21 mouse cellular contexts compared by ENCODE assay signal in the genomic region with DNA sequence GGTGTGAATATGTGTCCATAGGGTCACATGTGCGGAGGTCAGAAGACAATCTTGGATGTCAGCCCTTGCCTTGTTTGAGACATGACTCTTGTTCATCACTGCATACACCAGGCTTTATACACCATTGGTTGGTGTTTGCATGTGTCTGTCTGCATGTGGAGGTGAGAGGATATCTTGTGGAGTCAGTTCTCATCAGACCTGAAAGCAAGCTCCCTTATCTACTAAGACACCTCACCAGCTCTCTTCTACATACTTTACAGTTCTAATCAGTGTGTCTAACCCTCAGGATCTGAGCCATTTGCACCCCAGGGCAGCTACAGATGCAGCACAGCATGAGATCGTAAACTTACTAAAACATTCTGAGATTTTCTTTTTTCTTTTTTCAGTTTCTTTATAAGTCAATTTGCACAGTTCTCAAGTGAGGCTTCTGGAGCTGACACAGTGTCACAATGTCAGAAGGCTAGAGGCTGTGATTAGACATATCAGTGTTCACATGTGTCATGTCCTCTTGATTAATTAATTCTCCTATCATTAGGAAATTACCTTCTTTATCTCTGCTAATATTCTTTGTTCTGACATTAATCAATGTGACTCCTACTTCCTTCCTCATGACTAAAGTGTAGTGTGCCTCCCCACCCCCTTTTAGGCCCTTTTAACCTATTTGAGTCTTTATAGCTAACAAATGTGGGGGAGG.
DNase-seq lines count a peak whose midpoint lies in the region; ATAC-seq and TF ChIP-seq lines count a peak whose summit lies in the region.
"Had no signal": no experiment of that assay in that cellular context is flagged by ENCODE, and none has a peak within 500 bp of the region (broad histone marks: within the 10 kb centered on the region; RNA-seq: fewer than 3 reads in every experiment).

No protein-coding gene starts in this region.

- H3K9ac ChIP-seq in hindbrain, embryonic 16.5 days (ENCODE audit: low read depth, low read length): no peak overlapping the region
- no peak overlapping the region for H3K9ac ChIP-seq in hindbrain, embryonic 11.5 days (ENCODE audit: low read depth, low read length)
- no peak overlapping the region for H3K9ac ChIP-seq in liver, embryonic 14.5 days (replicated peaks)
- H3K9ac ChIP-seq: embryonic facial prominence, embryonic 12.5 days; forebrain, embryonic 15.5 days; hindbrain, embryonic 14.5 days had no signal

- H3K27ac ChIP-seq in hindbrain, embryonic 16.5 days (ENCODE audit: low read depth, low read length): no peak overlapping the region
- no peak overlapping the region for H3K27ac ChIP-seq in hindbrain, embryonic 11.5 days (ENCODE audit: low read depth, low read length)
- no peak overlapping the region for H3K27ac ChIP-seq in liver, embryonic 14.5 days
- H3K27ac ChIP-seq: embryonic facial prominence, embryonic 12.5 days; forebrain, embryonic 15.5 days; heart, embryonic 10.5 days; hindbrain, embryonic 14.5 days had no signal

- peaks cover 41% of the 10 kb centered on the region for H3K36me3 ChIP-seq in hindbrain, embryonic 16.5 days (ENCODE audit: control insufficient read depth, insufficient read depth, low read length)
- H3K36me3 ChIP-seq in hindbrain, embryonic 11.5 days (ENCODE audit: control insufficient read depth, insufficient read depth, low read length): 0 out of 2 replicates have a peak, but pooled peaks cover 19% of the 10 kb centered on the region
- H3K36me3 ChIP-seq in G1E (replicated peaks): peaks cover 91% of the 10 kb centered on the region
- H3K36me3 ChIP-seq in liver, embryonic 14.5 days (replicated peaks; ENCODE audit: control insufficient read depth, insufficient read depth, low read depth): peaks cover 34% of the 10 kb centered on the region

- H3K4me1 ChIP-seq in hindbrain, embryonic 16.5 days (ENCODE audit: control insufficient read depth, insufficient read depth, low read depth, low read length): no peaks in the 10 kb centered on the region
- no peaks in the 10 kb centered on the region for H3K4me1 ChIP-seq in hindbrain, embryonic 11.5 days (replicated peaks; ENCODE audit: control insufficient read depth, insufficient read depth, low read length)
- H3K4me1 ChIP-seq in G1E (ENCODE audit: insufficient read depth, low read depth, low read length): peaks cover 13% of the 10 kb centered on the region
- peaks cover 3 to 7% of the 10 kb centered on the region in 2 experiments; a peak in 1 of 4 replicates for H3K4me1 ChIP-seq in liver, embryonic 14.5 days (replicated peaks; ENCODE audit: control insufficient read depth in 2 of 2, insufficient read depth in 2 of 2, low read length in 1 of 2)
- H3K4me1 ChIP-seq: embryonic facial prominence, embryonic 12.5 days; forebrain, embryonic 15.5 days; heart, embryonic 10.5 days had no signal

- no peak for DNase-seq in hindbrain, embryonic 11.5 days (ENCODE audit: low spot score)
- no peak for DNase-seq in G1E (ENCODE audit: low spot score)
- no peak for DNase-seq in liver, embryonic 14.5 days (ENCODE audit: low read depth in 3 of 3, low spot score in 3 of 3)
- DNase-seq in adrenal gland, adult (ENCODE audit: inconsistent age in 2 of 2, low spot score in 1 of 2): no peak
- no peak for DNase-seq in lung, postnatal 10 days
- DNase-seq: adrenal gland, adult 8-10 months; adrenal gland, postnatal 36 days; cerebellum, adult 2 months; cerebellum, postnatal 14 days; gastrocnemius, postnatal 10 days; heart, adult 18-20 months; heart, postnatal 10 days; heart, postnatal 4 days had no signal

- no peaks in the 10 kb centered on the region for H3K27me3 ChIP-seq in hindbrain, embryonic 16.5 days (replicated peaks; ENCODE audit: control insufficient read depth, insufficient read depth, low read length)
- H3K27me3 ChIP-seq in hindbrain, embryonic 11.5 days (ENCODE audit: control insufficient read depth, insufficient read depth, low read length): no peaks in the 10 kb centered on the region
- no peaks in the 10 kb centered on the region for H3K27me3 ChIP-seq in G1E (ENCODE audit: insufficient read depth, low read length)
- H3K27me3 ChIP-seq in liver, embryonic 14.5 days (ENCODE audit: control insufficient read depth, insufficient read depth, low read length): no peaks in the 10 kb centered on the region
- H3K27me3 ChIP-seq: embryonic facial prominence, embryonic 12.5 days; forebrain, embryonic 15.5 days; Patski had no signal

- peak; percentile 27; the same call in 1 of the 2 replicates for ATAC-seq in hindbrain, embryonic 16.5 days
- no peak for ATAC-seq in hindbrain, embryonic 11.5 days (ENCODE audit: low FRiP score)
- peak; percentile 35 for ATAC-seq in G1E (ENCODE audit: extremely low read depth, insufficient number of reproducible peaks, low FRiP score, poor library complexity, severe bottlenecking)
- peak; percentile 67; the same call in 1 of the 2 replicates for ATAC-seq in liver, embryonic 14.5 days (ENCODE audit: insufficient read depth)
- ATAC-seq in megakaryocyte-erythroid progenitor cell, adult 5-6 weeks (replicated peaks; ENCODE audit: low FRiP score, low TSS enrichment, poor library complexity, severe bottlenecking): peak; percentile 67
- ATAC-seq: activated CD4-positive, CD25-positive, alpha-beta regulatory T cell, adult 4 months; forebrain, embryonic 15.5 days; Patski had no signal

- WGBS in hindbrain, embryonic 16.5 days: 79% methylated on average over 2 of the region's 2 CpGs
- 97% methylated on average over 2 of the region's 2 CpGs for WGBS in hindbrain, embryonic 11.5 days
- WGBS in liver, embryonic 14.5 days (ENCODE audit: insufficient replicate concordance): 64% methylated on average over 2 of the region's 2 CpGs

- TF ChIP-seq EP300 in liver, embryonic 14.5 days (IDR thresholded peaks at IDR 0.05; ENCODE audit: low read depth): 0 out of 2 replicates have a peak, but pooled peaks have one; percentile 26

- no peaks in the 10 kb centered on the region for H3K9me3 ChIP-seq in hindbrain, embryonic 16.5 days (ENCODE audit: control insufficient read depth, low read length)
- H3K9me3 ChIP-seq in hindbrain, embryonic 11.5 days (ENCODE audit: control insufficient read depth, low read length): no peaks in the 10 kb centered on the region
- H3K9me3 ChIP-seq in G1E (replicated peaks): no peaks in the 10 kb centered on the region
- H3K9me3 ChIP-seq in liver, embryonic 14.5 days (ENCODE audit: control insufficient read depth, low read length): no peaks in the 10 kb centered on the region
- H3K9me3 ChIP-seq: embryonic facial prominence, embryonic 12.5 days; forebrain, embryonic 15.5 days; heart, embryonic 10.5 days had no signal

- TF ChIP-seq CTCF in G1E (IDR thresholded peaks at IDR 0.05; ENCODE audit: low read depth, low read length): no peak
- TF ChIP-seq CTCF in liver, embryonic 14.5 days (IDR thresholded peaks at IDR 0.05; ENCODE audit: low read depth): no peak

- no peak overlapping the region for H3K4me2 ChIP-seq in hindbrain, embryonic 16.5 days (ENCODE audit: low read length)
- H3K4me2 ChIP-seq in hindbrain, embryonic 11.5 days (replicated peaks; ENCODE audit: low read depth, low read length): no peak overlapping the region
- H3K4me2 ChIP-seq in liver, embryonic 14.5 days (ENCODE audit: low read depth): no peak overlapping the region
- H3K4me2 ChIP-seq: embryonic facial prominence, embryonic 12.5 days; forebrain, embryonic 15.5 days; hindbrain, embryonic 14.5 days had no signal

- no peak overlapping the region for H3K4me3 ChIP-seq in hindbrain, embryonic 16.5 days (ENCODE audit: low read length)
- H3K4me3 ChIP-seq in hindbrain, embryonic 11.5 days (ENCODE audit: low read depth, low read length): no peak overlapping the region
- no peak overlapping the region for H3K4me3 ChIP-seq in G1E (ENCODE audit: low read depth, low read length)
- no peak overlapping the region for H3K4me3 ChIP-seq in liver, embryonic 14.5 days (ENCODE audit: insufficient read depth in 1 of 2, low read depth in 2 of 2, low read length in 2 of 2)
- H3K4me3 ChIP-seq: embryonic facial prominence, embryonic 12.5 days; forebrain, embryonic 15.5 days; heart, embryonic 10.5 days had no signal
